23 mouse cellular contexts compared by ENCODE assay signal in genomic region chr17:65777461-65777860, GRCm38 (mm10). TPM values are rescaled to one million over a fixed set of nuclear protein-coding genes. Genes with fewer than 3 reads are reported as not detected.
DNase-seq lines count a peak whose midpoint lies in the region; ATAC-seq and TF ChIP-seq lines count a peak whose summit lies in the region.
"Had no signal": no experiment of that assay in that cellular context is flagged by ENCODE, and none has a peak within 500 bp of the region (broad histone marks: within the 10 kb centered on the region; RNA-seq: fewer than 3 reads in every experiment).

No protein-coding gene starts in this region.

- no peak overlapping the region for H3K4me3 ChIP-seq in intestine, postnatal 0 days (ENCODE audit: low read depth, low read length)
- H3K4me3 ChIP-seq in intestine, embryonic 16.5 days (ENCODE audit: low read length) = no peak overlapping the region
- H3K4me3 ChIP-seq in ES-E14 (ENCODE audit: insufficient read depth in 1 of 2, low read depth in 1 of 2, low read length in 2 of 2, poor library complexity in 1 of 2, severe bottlenecking in 1 of 2) = no peak overlapping the region
- H3K4me3 ChIP-seq in kidney, embryonic 16.5 days (ENCODE audit: low read length) = no peak overlapping the region
- H3K4me3 ChIP-seq: embryonic facial prominence, embryonic 10.5 days; forebrain, embryonic 10.5 days; heart, embryonic 10.5 days; heart, embryonic 15.5 days; hindbrain, embryonic 10.5 days had no signal

- peak overlapping the region; percentile 74 for H3K27ac ChIP-seq in intestine, postnatal 0 days (ENCODE audit: low read depth, low read length)
- no peak overlapping the region for H3K27ac ChIP-seq in intestine, embryonic 16.5 days (ENCODE audit: low read length)
- peak overlapping the region; percentile 68; the same call in 1 of the 2 replicates for H3K27ac ChIP-seq in ES-E14 (ENCODE audit: insufficient read depth, low read depth, low read length, poor library complexity, severe bottlenecking)
- H3K27ac ChIP-seq in kidney, embryonic 16.5 days (ENCODE audit: low read length) = no peak overlapping the region
- H3K27ac ChIP-seq: embryonic facial prominence, embryonic 10.5 days; forebrain, embryonic 10.5 days; heart, embryonic 10.5 days; heart, embryonic 15.5 days; hindbrain, embryonic 10.5 days; hindbrain, embryonic 14.5 days had no signal

- no peaks in the 10 kb centered on the region for H3K36me3 ChIP-seq in intestine, postnatal 0 days (ENCODE audit: control insufficient read depth, insufficient read depth)
- H3K36me3 ChIP-seq in intestine, embryonic 16.5 days (ENCODE audit: control insufficient read depth, insufficient read depth, low read length) = no peaks in the 10 kb centered on the region
- no peaks in the 10 kb centered on the region for H3K36me3 ChIP-seq in ES-E14 (ENCODE audit: control insufficient read depth, insufficient read depth, low read length, poor library complexity, severe bottlenecking)
- no peaks in the 10 kb centered on the region for H3K36me3 ChIP-seq in kidney, embryonic 16.5 days (ENCODE audit: insufficient read depth, low read length)
- H3K36me3 ChIP-seq: embryonic facial prominence, embryonic 10.5 days; forebrain, embryonic 10.5 days; heart, embryonic 10.5 days; heart, embryonic 15.5 days; hindbrain, embryonic 10.5 days had no signal

- TF ChIP-seq CTCF in intestine, postnatal 0 days (IDR thresholded peaks at IDR 0.05; ENCODE audit: low read depth) = no peak

- 61% methylated on average over 4 of the region's 4 CpGs for WGBS in intestine, postnatal 0 days
- WGBS in intestine, embryonic 16.5 days = 76% methylated on average over 4 of the region's 4 CpGs
- 93% methylated on average over 4 of the region's 4 CpGs for WGBS in kidney, embryonic 16.5 days

- in situ Hi-C loops in ES-E14 (cut with MboI; ENCODE audit: low sequenced_read_pairs in 2 of 2, unreplicated experiment in 2 of 2) = no loop called here

- DNase-seq in B cell, adult 2 months = peak; percentile 20 to 23
- DNase-seq in ES-E14 (ENCODE audit: low read depth, low spot score) = peak; percentile 70
- no peak for DNase-seq in urinary bladder, postnatal 10 days (ENCODE audit: low spot score)
- DNase-seq in adrenal gland, adult 2 months = no peak
- DNase-seq: adrenal gland, adult 8-10 months; adrenal gland, postnatal 36 days; cerebellum, adult 2 months; cerebellum, postnatal 10 days; gastrocnemius, postnatal 36 days; heart, adult 18-20 months; heart, postnatal 14 days had no signal

- no peaks in the 10 kb centered on the region; the same call in 1 of the 2 replicates for H3K4me1 ChIP-seq in intestine, postnatal 0 days (replicated peaks; ENCODE audit: control insufficient read depth, insufficient read depth, low read length)
- H3K4me1 ChIP-seq in intestine, embryonic 16.5 days (ENCODE audit: control insufficient read depth, insufficient read depth, low read length) = peaks cover 14% of the 10 kb centered on the region; the same call in 1 of the 2 replicates
- H3K4me1 ChIP-seq in ES-E14 (ENCODE audit: control insufficient read depth in 2 of 2, insufficient read depth in 2 of 2, low read length in 2 of 2, poor library complexity in 1 of 2) = peaks cover 5 to 22% of the 10 kb centered on the region in 2 experiments; a peak in 3 of 4 replicates
- H3K4me1 ChIP-seq in kidney, embryonic 16.5 days (ENCODE audit: insufficient read depth, low read length) = peaks cover 18% of the 10 kb centered on the region

- ATAC-seq in intestine, postnatal 0 days = peak; percentile 22; the same call in 1 of the 2 replicates
- ATAC-seq in intestine, embryonic 16.5 days = no peak
- 0 out of 2 replicates have a peak, but pooled peaks have one; percentile 17 for ATAC-seq in megakaryocyte-erythroid progenitor cell, adult 5-6 weeks (replicated peaks; ENCODE audit: low FRiP score, low TSS enrichment, poor library complexity, severe bottlenecking)
- ATAC-seq in kidney, embryonic 16.5 days (ENCODE audit: low FRiP score, low TSS enrichment) = no peak
- ATAC-seq: forebrain, embryonic 14.5 days had no signal

- H3K9me3 ChIP-seq in intestine, postnatal 0 days (ENCODE audit: control insufficient read depth) = no peaks in the 10 kb centered on the region
- no peaks in the 10 kb centered on the region for H3K9me3 ChIP-seq in intestine, embryonic 16.5 days (ENCODE audit: control insufficient read depth, low read length)
- no peaks in the 10 kb centered on the region for H3K9me3 ChIP-seq in ES-E14 (ENCODE audit: control insufficient read depth, insufficient read depth, low read depth, low read length)
- no peaks in the 10 kb centered on the region for H3K9me3 ChIP-seq in kidney, embryonic 16.5 days (ENCODE audit: low read length)
- H3K9me3 ChIP-seq: embryonic facial prominence, embryonic 10.5 days; forebrain, embryonic 10.5 days; heart, embryonic 10.5 days; heart, embryonic 15.5 days; hindbrain, embryonic 10.5 days had no signal

- H3K27me3 ChIP-seq in intestine, postnatal 0 days (replicated peaks; ENCODE audit: control insufficient read depth, insufficient read depth, low read length) = no peaks in the 10 kb centered on the region
- H3K27me3 ChIP-seq in intestine, embryonic 16.5 days (replicated peaks; ENCODE audit: control insufficient read depth, insufficient read depth, low read length) = no peaks in the 10 kb centered on the region
- no peaks in the 10 kb centered on the region for H3K27me3 ChIP-seq in kidney, embryonic 16.5 days (ENCODE audit: insufficient read depth, low read length)
- H3K27me3 ChIP-seq: CH12.LX; heart, embryonic 15.5 days had no signal

- H3K4me2 ChIP-seq in intestine, postnatal 0 days (replicated peaks; ENCODE audit: low read depth) = no peak overlapping the region
- H3K4me2 ChIP-seq in intestine, embryonic 16.5 days (ENCODE audit: low read depth, low read length) = no peak overlapping the region
- H3K4me2 ChIP-seq in kidney, embryonic 16.5 days (replicated peaks; ENCODE audit: low read depth, low read length) = no peak overlapping the region
- H3K4me2 ChIP-seq: heart, embryonic 15.5 days; hindbrain, embryonic 14.5 days had no signal

- no peak overlapping the region for H3K9ac ChIP-seq in intestine, postnatal 0 days (ENCODE audit: low read depth, low read length)
- H3K9ac ChIP-seq in intestine, embryonic 16.5 days (ENCODE audit: low read depth, low read length) = no peak overlapping the region
- H3K9ac ChIP-seq in ES-E14 (ENCODE audit: insufficient read depth, low read depth, low read length, poor library complexity, severe bottlenecking) = no peak overlapping the region
- H3K9ac ChIP-seq in kidney, embryonic 16.5 days (replicated peaks; ENCODE audit: low read length) = no peak overlapping the region
- H3K9ac ChIP-seq: heart, embryonic 15.5 days; hindbrain, embryonic 14.5 days had no signal

TF ChIP-seq in ES-E14, 5 proteins besides CTCF, POLR2A, EP300 and RAD21:
- TF ChIP-seq ZC3H11A (IDR thresholded peaks at IDR 0.05; ENCODE audit: borderline replicate concordance, low read depth, low read length) = no peak
- TF ChIP-seq MAFK (IDR thresholded peaks at IDR 0.05; ENCODE audit: insufficient read depth, low read depth, low read length) = no peak
- no peak for TF ChIP-seq HCFC1 (IDR thresholded peaks at IDR 0.05; ENCODE audit: borderline replicate concordance, insufficient read depth, low read length)
- TF ChIP-seq ZNF384 (IDR thresholded peaks at IDR 0.05; ENCODE audit: low read depth, low read length) = no peak
- TF ChIP-seq CHD2 (IDR thresholded peaks at IDR 0.05; ENCODE audit: low read depth, low read length) = no peak

RNA-seq across cellular contexts. Expression of gene Rab31, which starts 4.9 kb away (rescaled TPM):
- polyA plus RNA-seq in intestine, postnatal 0 days (2015; fragmentation: Nextera tagmentation; extraction: Ambion mirVana) = 28.0 and 30.5 TPM in 2 replicates
- 26.8 and 28.0 TPM in 2 replicates for polyA plus RNA-seq in intestine, embryonic 16.5 days (2015; fragmentation: Nextera tagmentation; extraction: Ambion mirVana)
- total RNA-seq in ES-E14 (2012; rRNA removed) = 16.4 and 22.8 TPM in 2 replicates
- total RNA-seq in megakaryocyte-erythroid progenitor cell, adult 5-6 weeks (2014; fragmentation: Nextera tagmentation) = 1.3 and 4.3 TPM in 2 replicates
- 3.4 and 4.4 TPM in 2 replicates for total RNA-seq in megakaryocyte-erythroid progenitor cell, adult 5-6 weeks (2017)
- total RNA-seq in adrenal gland, adult 2 months (2021) = 10 to 100 TPM; 36.7 to 48.2 TPM
- polyA plus RNA-seq in adrenal gland, adult 2 months (2012; rRNA removed) = 15.9 and 16.7 TPM in 2 replicates
- 37.8 and 38.4 TPM in 2 replicates for polyA plus RNA-seq in kidney, embryonic 16.5 days (2015; fragmentation: Nextera tagmentation; extraction: Ambion mirVana)

RNA-seq across cellular contexts. Expression of gene Ppp4r1, which starts 4.9 kb away (rescaled TPM):
- polyA plus RNA-seq in intestine, postnatal 0 days (2015; fragmentation: Nextera tagmentation; extraction: Ambion mirVana) = 28.7 and 30.0 TPM in 2 replicates
- 30.9 and 34.0 TPM in 2 replicates for polyA plus RNA-seq in intestine, embryonic 16.5 days (2015; fragmentation: Nextera tagmentation; extraction: Ambion mirVana)
- total RNA-seq in ES-E14 (2012; rRNA removed) = 40.3 and 48.9 TPM in 2 replicates
- total RNA-seq in megakaryocyte-erythroid progenitor cell, adult 5-6 weeks (2014; fragmentation: Nextera tagmentation) = 43.6 and 60.8 TPM in 2 replicates
- 23.8 and 37.2 TPM in 2 replicates for total RNA-seq in megakaryocyte-erythroid progenitor cell, adult 5-6 weeks (2017)
- total RNA-seq in adrenal gland, adult 2 months (2021) = 10 to 100 TPM; 59.2 to 60.7 TPM
- 19.1 and 24.9 TPM in 2 replicates for polyA plus RNA-seq in adrenal gland, adult 2 months (2012; rRNA removed)
- 46.6 TPM in 2 replicates for polyA plus RNA-seq in kidney, embryonic 16.5 days (2015; fragmentation: Nextera tagmentation; extraction: Ambion mirVana)

Comparison
In these comparisons a context has a peak if more than half of its experiments do, and no peak if none do; other contexts are left out.
1. ATAC-seq: peak in intestine, postnatal 0 days (single experiment) and megakaryocyte-erythroid progenitor cell, adult 5-6 weeks (single experiment); none in intestine, embryonic 16.5 days (single experiment) and kidney, embryonic 16.5 days (single experiment).
2. H3K27ac ChIP-seq: peak in intestine, postnatal 0 days (single experiment) and ES-E14 (single experiment); none in intestine, embryonic 16.5 days (single experiment) and kidney, embryonic 16.5 days (single experiment).
3. DNase-seq: peak in B cell, adult 2 months (2 of 2) and ES-E14 (single experiment); none in urinary bladder, postnatal 10 days (single experiment) and adrenal gland, adult 2 months (single experiment).